Mouse (Mus musculus) CH12.LX (cell line): ENCODE results near the gene Gm20388.

Experiments
- CHD2 ChIP-seq: IDR thresholded peaks from 2 replicates; pipeline ENCODE4 v1.6.1; 2011; ENCODE audit warnings: low read length, improper control_type of control experiment
- CTCF ChIP-seq, 2 experiments: IDR thresholded peaks in 1 of 2; conservative IDR thresholded peaks in 1 of 2; 2 replicates each; pipeline ENCODE4 v1.5.1; 2011 to 2012; ENCODE audit warnings: low read depth in 2 of 2, low read length in 2 of 2, improper control_type of control experiment in 1 of 2, inconsistent platforms in 1 of 2, mild to moderate bottlenecking in 1 of 2, moderate library complexity in 1 of 2
- E2F4 ChIP-seq: IDR thresholded peaks from 2 replicates; pipeline ENCODE4 v1.6.1; 2011; ENCODE audit warnings: low read depth, low read length, improper control_type of control experiment; ENCODE audit not compliant: insufficient replicate concordance
- ELF1 ChIP-seq: IDR thresholded peaks from 2 replicates; pipeline ENCODE4 v1.6.1; 2014; ENCODE audit warnings: low read depth, mild to moderate bottlenecking, inconsistent platforms, low read length, improper control_type of control experiment
- JUN ChIP-seq: IDR thresholded peaks from 2 replicates; pipeline ENCODE4 v1.6.1; 2011; ENCODE audit warnings: low read depth, mild to moderate bottlenecking, low read length, improper control_type of control experiment, moderate library complexity; ENCODE audit not compliant: insufficient read depth
- MAFK ChIP-seq: IDR thresholded peaks from 2 replicates; pipeline ENCODE4 v1.6.1; 2011; ENCODE audit warnings: low read length, improper control_type of control experiment; ENCODE audit not compliant: insufficient replicate concordance
- POLR2A ChIP-seq: IDR thresholded peaks from 2 replicates; pipeline ENCODE4 v1.6.1; 2011; ENCODE audit warnings: low read depth, mild to moderate bottlenecking, improper control_type of control experiment, low read length
- POLR2AphosphoS2 ChIP-seq: IDR thresholded peaks from 2 replicates; pipeline ENCODE4 v1.6.1; 2011; ENCODE audit warnings: low read depth, low read length, improper control_type of control experiment
- SIN3A ChIP-seq: IDR thresholded peaks from 2 replicates; pipeline ENCODE4 v1.6.1; 2012; ENCODE audit warnings: low read length, improper control_type of control experiment, inconsistent platforms
- UBTF ChIP-seq: IDR thresholded peaks from 2 replicates; pipeline ENCODE4 v1.6.1; 2012; ENCODE audit warnings: low read depth, mild to moderate bottlenecking, inconsistent platforms, low read length, improper control_type of control experiment, moderate library complexity

GRCm38 (mm10) chr8:123004033-123004922 lies 3093.6 kb downstream of the Gm20388 start:
- TF ChIP-seq CHD2, result no peak
- no peak for TF ChIP-seq MAFK
- no peak for TF ChIP-seq POLR2A
- TF ChIP-seq CTCF (conservative IDR thresholded peaks at IDR 0.05 in 1 of 2, IDR thresholded peaks at IDR 0.05 in 1 of 2; ENCODE audit: low read depth in 2 of 2, low read length in 2 of 2), result no peak; a peak in 1 of 4 replicates
- no peak for TF ChIP-seq E2F4
- no peak for TF ChIP-seq ELF1
- TF ChIP-seq POLR2AphosphoS2, result no peak
- no peak for TF ChIP-seq UBTF
- TF ChIP-seq SIN3A, result no peak
- no peak for TF ChIP-seq JUN
